Mouse (Mus musculus): ENCODE measurements at regions not wholly inside any gene's neighbourhood (a gene's known extent, or its start where the extent isn't known, plus 50 kb on each side); places are given as distances from the start of the nearest gene placed in this dataset.
"Not testable (repeated sequence)": the region's sequence is repeated elsewhere in the genome, so short reads cannot be mapped to it uniquely, and the experiment has no call there.

DNA sequence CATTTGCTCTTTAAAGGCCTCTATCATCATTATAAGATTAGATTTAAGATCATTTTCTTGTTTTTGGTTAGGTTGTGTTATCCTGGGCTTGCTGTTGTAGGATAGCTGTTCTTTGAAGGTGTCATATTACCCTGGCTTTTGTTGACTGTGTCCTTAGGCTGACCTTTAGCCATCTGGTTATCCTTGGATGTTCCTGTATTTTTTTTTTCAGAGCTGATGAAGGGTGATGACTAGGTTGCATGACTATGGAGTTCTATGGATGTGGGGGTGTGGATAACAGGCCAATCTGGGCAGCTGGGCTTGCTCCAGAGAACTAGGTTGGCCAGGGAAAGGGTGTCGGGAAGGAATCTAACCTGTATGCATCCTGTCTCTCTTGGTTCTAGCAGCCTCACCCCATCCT, 74.2 kb downstream of the Dmrta1 start:
- no peaks in the 10 kb centered on the region for H3K4me1 ChIP-seq
- no peak overlapping the region for H3K4me3 ChIP-seq
- no peaks in the 10 kb centered on the region for H3K36me3 ChIP-seq
- no peak overlapping the region for H3K4me2 ChIP-seq (replicated peaks)
- WGBS, result 74% methylated on average over 1 of the region's 1 CpGs
- no peaks in the 10 kb centered on the region for H3K27me3 ChIP-seq
- ATAC-seq (ENCODE audit: low FRiP score, low read depth), result no peak
- H3K9ac ChIP-seq (replicated peaks), result no peak overlapping the region
- H3K9me3 ChIP-seq, result no peaks in the 10 kb centered on the region
- no peak overlapping the region for H3K27ac ChIP-seq (replicated peaks)

DNA sequence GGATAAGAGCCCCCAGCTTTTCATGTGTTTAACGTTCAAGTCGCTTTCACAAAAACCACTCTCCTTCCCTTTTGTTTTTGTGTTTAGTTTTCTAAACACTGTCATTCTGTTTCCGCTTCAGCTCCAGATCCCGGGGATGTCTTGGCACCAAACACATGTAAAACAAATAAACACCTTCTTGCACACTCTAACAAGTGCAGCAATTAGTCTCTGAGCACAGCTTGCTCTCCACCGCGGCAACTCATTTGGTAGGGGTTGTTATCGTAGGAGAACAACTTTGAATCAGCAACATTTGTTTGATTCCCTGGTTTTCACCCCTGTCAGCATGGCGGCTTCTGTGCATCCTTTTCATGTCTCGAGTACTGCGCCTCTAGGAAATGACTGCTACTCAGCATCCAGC, 97.0 kb downstream of the Dmrta1 start:
- no peaks in the 10 kb centered on the region for H3K9me3 ChIP-seq
- 60% methylated on average over 10 of the region's 10 CpGs for WGBS
- no peak for ATAC-seq (ENCODE audit: low FRiP score, low read depth)

DNA sequence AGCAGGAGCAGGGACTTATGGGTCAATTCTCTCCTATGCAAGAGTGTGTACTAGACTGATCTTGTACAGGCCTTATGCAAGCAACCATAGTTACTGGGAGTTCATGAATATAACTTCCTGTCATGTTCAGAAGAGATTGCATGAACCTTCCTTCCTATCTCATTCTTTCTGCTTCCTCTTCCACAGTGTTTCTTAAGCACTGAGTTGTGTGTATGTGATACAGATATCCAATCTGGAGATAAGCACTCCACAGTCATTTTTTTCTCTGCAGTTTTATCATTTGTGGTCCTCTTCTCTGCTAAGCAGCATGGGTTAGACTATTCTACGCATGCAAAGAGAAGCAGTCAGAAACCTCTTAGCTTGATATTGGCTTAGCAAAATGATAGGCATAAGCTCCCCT, 102.3 kb downstream of the Dmrta1 start:
- ATAC-seq (ENCODE audit: low FRiP score, low read depth), result no peak
- H3K36me3 ChIP-seq, result no peaks in the 10 kb centered on the region
- H3K4me2 ChIP-seq (replicated peaks), result no peak overlapping the region
- no peaks in the 10 kb centered on the region for H3K4me1 ChIP-seq
- no peaks in the 10 kb centered on the region for H3K9me3 ChIP-seq
- H3K9ac ChIP-seq (replicated peaks), result no peak overlapping the region
- H3K4me3 ChIP-seq, result no peak overlapping the region
- 91% methylated on average over 1 of the region's 1 CpGs for WGBS
- H3K27me3 ChIP-seq, result no peaks in the 10 kb centered on the region
- H3K27ac ChIP-seq (replicated peaks), result no peak overlapping the region

More for the DNA sequence above, 97.0 kb downstream of the Dmrta1 start:
- Histone ChIP-seq H3K9ac (replicated peaks) (no peak overlapping the region), H3K4me2 (replicated peaks) (no peak overlapping the region), H3K27ac (replicated peaks) (no peak overlapping the region), H3K27me3 (no peaks in the 10 kb centered on the region), H3K36me3 (no peaks in the 10 kb centered on the region), H3K4me3 (no peak overlapping the region), H3K4me1 (no peaks in the 10 kb centered on the region)

DNA sequence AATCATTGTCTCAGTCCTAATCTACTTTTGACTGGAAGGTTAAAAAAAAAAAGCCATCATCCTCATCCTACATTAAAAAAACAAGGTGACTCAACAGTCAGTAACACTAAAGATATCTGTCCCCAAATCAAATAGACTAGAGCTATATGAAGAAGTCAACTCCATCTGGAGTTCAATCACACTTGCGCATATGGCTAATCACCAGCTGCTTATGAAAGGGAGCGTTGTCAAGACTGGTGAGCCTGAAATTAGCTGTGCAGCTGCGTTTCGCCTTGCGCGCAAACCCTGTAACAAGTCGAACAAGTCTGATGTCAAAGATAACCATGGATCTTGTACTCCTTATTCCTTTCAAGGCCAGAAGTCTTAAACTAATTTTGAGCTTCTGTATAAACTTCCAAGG, 137.6 kb downstream of the Dmrta1 start:
- Histone ChIP-seq H3K4me3 (no peak overlapping the region), H3K27ac (replicated peaks) (no peak overlapping the region), H3K4me2 (replicated peaks) (no peak overlapping the region), H3K27me3 (no peaks in the 10 kb centered on the region), H3K9ac (replicated peaks) (no peak overlapping the region), H3K36me3 (no peaks in the 10 kb centered on the region), H3K9me3 (no peaks in the 10 kb centered on the region), H3K4me1 (no peaks in the 10 kb centered on the region)
- ATAC-seq (ENCODE audit: low FRiP score, low read depth), result no peak
- WGBS, result 91% methylated on average over 7 of the region's 7 CpGs

DNA sequence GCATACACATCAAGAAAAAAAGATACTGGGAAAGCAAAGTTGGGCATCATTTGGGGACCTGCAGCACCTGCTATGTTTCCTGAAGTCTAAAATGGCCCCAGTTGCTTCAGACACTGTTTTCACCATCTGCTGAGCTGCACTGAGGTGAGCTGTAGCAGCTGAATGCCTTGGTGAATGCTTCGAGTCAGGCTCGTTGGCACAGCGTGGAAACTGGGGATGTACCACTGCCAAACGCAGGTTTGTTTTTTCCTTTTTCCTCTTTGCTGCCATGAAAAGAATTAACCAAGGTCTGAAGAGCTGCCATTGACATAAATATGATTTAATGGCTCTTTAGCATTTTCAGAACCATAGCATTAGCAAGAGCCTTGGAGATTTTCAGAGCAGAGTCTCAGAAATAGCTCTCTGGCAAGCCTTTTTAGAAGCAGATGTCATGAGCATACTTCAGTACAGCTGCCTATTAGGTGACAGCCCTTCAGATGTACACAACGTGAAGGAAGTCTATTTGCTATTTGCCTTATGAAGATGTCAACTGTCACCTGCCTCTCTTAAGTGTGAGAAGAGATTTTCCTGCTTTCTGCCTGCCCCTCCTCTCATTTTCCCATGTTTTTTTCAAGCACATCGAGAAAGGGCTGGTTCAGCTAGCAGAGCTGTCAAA, 155.4 kb downstream of the Dmrta1 start:
- H3K9me3 ChIP-seq, result no peaks in the 10 kb centered on the region
- no peak overlapping the region for H3K9ac ChIP-seq (replicated peaks)
- H3K4me3 ChIP-seq, result no peak overlapping the region
- no peaks in the 10 kb centered on the region for H3K36me3 ChIP-seq
- H3K4me1 ChIP-seq, result no peaks in the 10 kb centered on the region
- no peak overlapping the region for H3K27ac ChIP-seq (replicated peaks)
- no peaks in the 10 kb centered on the region for H3K27me3 ChIP-seq
- no peak for ATAC-seq (ENCODE audit: low FRiP score, low read depth)
- no peak overlapping the region for H3K4me2 ChIP-seq (replicated peaks)
- 74% methylated on average over 6 of the region's 6 CpGs for WGBS

DNA sequence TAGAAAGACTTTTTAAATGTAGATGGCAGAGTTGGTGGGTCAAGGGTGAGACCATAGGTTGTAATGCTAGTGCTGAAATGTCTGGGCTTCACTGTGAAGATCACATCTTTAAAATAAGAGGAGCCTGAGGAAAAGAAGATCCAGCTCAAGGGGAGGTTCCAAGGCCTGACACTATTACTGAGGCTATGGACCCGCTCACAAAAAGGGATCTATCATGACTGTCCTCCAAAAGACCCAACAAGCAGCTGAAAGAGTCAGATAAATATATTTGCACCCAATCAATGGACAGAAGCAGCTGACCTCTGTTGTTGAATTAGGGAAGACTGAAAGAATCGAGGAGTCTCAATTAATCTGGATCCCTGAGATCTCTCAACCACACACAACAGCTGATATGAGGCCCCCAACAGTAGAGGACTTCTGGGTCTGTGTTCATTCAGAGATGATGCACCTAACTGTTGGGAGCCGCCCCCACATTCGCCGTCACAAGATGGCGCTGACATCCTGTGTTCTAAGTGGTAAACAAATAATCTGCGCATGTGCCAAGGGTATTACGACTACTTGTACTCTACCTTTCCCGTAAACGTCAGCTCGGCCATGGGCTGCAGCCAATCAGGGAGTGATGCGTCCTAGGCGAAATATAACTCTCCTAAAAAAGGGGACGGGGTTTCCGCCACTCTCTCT, 196.3 kb downstream of the Dmrta1 start:
- 37% methylated on average over 7 of the region's 15 CpGs for WGBS
- H3K4me3 ChIP-seq, result not testable (repeated sequence)
- H3K4me2 ChIP-seq (replicated peaks), result 0 out of 2 replicates have a peak overlapping the region, but pooled peaks have one; percentile 9

DNA sequence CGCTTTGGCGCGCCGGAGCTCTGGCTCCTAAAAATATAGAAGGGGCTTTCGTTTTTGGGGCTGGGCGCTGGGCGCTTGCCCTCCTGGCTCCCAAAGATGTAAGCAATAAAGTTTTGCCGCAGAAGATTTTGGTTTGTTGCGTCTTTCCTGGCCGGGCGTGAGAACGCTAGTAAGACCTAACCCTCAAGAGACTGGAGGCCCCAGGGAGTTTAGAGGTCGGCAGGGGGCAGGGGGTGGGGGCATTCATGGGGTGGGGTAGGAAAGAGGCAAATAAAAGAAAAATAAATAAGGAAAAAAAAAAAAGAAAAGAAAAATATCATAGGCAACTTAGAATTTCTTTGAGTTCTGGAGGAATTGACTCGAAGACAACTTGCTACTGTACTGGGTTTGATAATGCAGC, 196.9 kb downstream of the Dmrta1 start:
- Histone ChIP-seq H3K4me2 (replicated peaks) (peak overlapping the region; percentile 50), H3K4me3 (peak overlapping the region; percentile 35)
- H3K9me3 ChIP-seq; H3K27me3 ChIP-seq; H3K9ac ChIP-seq (replicated peaks); H3K36me3 ChIP-seq; H3K27ac ChIP-seq (replicated peaks); H3K4me1 ChIP-seq: not testable (repeated sequence)
- ATAC-seq (ENCODE audit: low FRiP score, low read depth), result peak; percentile 59
- WGBS, result 24% methylated on average over 9 of the region's 14 CpGs

More for the DNA sequence above, 196.3 kb downstream of the Dmrta1 start:
- not testable (repeated sequence) for H3K9ac ChIP-seq (replicated peaks); H3K9me3 ChIP-seq; H3K36me3 ChIP-seq; H3K27ac ChIP-seq (replicated peaks); H3K27me3 ChIP-seq; H3K4me1 ChIP-seq
- peak; percentile 92 for ATAC-seq (ENCODE audit: low FRiP score, low read depth)

DNA sequence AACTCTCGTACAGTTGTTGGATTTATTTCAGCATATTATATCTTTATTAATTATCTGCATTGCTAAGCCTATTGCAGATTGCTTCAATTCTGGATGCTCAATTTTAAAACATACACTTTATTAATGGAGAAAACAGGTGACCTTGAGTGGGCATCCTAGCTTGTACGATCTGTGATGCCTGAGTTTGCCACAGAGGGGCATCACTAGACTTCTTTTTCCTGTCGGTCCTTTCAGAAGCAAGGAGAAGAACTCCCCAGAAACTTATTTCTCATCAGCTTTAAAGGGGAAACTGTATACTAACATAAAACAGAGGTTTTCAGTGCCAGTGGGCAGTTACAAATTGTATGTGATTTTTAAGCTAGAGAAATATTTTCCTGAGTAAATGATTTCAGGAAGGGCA, 201.8 kb downstream of the Dmrta1 start:
- no peak overlapping the region for H3K9ac ChIP-seq (replicated peaks)
- H3K9me3 ChIP-seq, result no peaks in the 10 kb centered on the region
- 62% methylated on average over 3 of the region's 3 CpGs for WGBS
- no peaks in the 10 kb centered on the region for H3K4me1 ChIP-seq
- no peak overlapping the region for H3K4me3 ChIP-seq
- no peak for ATAC-seq (ENCODE audit: low FRiP score, low read depth)
- no peak overlapping the region for H3K4me2 ChIP-seq (replicated peaks)
- no peak overlapping the region for H3K27ac ChIP-seq (replicated peaks)
- no peaks in the 10 kb centered on the region for H3K36me3 ChIP-seq
- H3K27me3 ChIP-seq, result no peaks in the 10 kb centered on the region

DNA sequence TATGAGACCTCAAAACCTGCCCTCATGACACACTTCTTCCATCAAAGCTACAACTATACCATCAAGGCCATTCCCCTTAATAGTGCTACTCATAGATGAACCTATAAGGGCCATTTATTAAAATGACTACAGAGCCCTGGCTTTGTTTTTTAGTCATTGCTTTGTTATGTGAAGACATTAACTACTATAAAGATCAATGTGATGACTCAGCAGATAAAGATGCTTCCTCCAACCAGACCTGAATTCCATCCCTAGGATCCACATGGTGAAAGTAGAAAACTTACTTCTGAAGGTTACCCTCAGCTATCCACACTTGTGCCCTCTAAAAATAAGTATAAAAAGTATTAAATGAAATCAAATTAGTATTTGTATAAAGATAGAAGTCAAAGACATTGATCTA, 230.4 kb downstream of the Dmrta1 start:
- Histone ChIP-seq H3K4me3 (no peak overlapping the region), H3K36me3 (no peaks in the 10 kb centered on the region), H3K27ac (replicated peaks) (no peak overlapping the region), H3K4me1 (no peaks in the 10 kb centered on the region), H3K9me3 (no peaks in the 10 kb centered on the region), H3K4me2 (replicated peaks) (no peak overlapping the region), H3K9ac (replicated peaks) (no peak overlapping the region), H3K27me3 (no peaks in the 10 kb centered on the region)
- no peak for ATAC-seq (ENCODE audit: low FRiP score, low read depth)

DNA sequence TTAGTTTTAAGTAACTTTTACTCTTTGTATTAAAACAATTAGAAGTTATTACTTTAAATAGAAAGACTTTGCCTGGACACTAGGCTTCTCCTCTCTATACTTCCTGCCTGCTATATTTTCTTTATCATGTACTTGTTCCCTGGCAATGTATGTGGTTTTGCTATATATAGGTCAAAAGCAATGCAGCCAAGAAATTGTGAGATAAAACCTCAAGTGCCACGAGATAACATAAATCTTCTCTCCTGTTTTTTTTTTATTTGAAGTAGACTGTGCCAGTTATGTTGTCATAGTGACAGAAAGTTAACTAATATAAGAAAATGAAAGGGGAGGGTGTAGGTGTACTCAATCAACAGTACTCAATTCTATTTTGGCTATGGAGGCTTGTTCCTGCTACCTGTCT, 258.4 kb downstream of the Dmrta1 start:
- Histone ChIP-seq H3K27ac (replicated peaks) (no peak overlapping the region), H3K9ac (replicated peaks) (no peak overlapping the region), H3K36me3 (no peaks in the 10 kb centered on the region), H3K9me3 (no peaks in the 10 kb centered on the region), H3K4me1 (no peaks in the 10 kb centered on the region), H3K27me3 (no peaks in the 10 kb centered on the region), H3K4me3 (no peak overlapping the region), H3K4me2 (replicated peaks) (no peak overlapping the region)
- no peak for ATAC-seq (ENCODE audit: low FRiP score, low read depth)
- WGBS, result 89% methylated on average over 1 of the region's 1 CpGs

DNA sequence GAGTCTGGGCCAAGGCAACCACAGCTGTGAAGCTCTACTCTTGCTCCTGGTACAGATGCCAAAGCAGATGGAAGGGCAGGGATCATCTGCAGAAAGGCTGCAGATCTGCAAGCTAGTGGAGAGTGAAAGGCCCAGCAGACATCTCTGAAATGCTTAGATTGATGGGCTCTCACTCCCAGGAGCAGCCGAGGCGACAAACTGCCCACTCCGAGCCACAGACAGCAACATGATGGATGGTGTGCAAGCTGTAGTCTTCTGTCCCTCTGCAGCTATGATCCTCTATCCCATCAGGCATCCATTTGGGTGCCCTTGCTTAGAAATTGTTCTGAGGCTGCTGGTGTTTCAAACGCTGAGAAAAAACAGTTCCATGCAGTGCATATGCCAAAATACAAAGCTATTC, 262.1 kb downstream of the Dmrta1 start:
- 89% methylated on average over 4 of the region's 4 CpGs for WGBS
- Histone ChIP-seq H3K9ac (replicated peaks) (no peak overlapping the region), H3K4me1 (no peaks in the 10 kb centered on the region), H3K27ac (replicated peaks) (no peak overlapping the region), H3K27me3 (no peaks in the 10 kb centered on the region), H3K36me3 (no peaks in the 10 kb centered on the region), H3K4me2 (replicated peaks) (no peak overlapping the region), H3K4me3 (no peak overlapping the region), H3K9me3 (no peaks in the 10 kb centered on the region)
- no peak for ATAC-seq (ENCODE audit: low FRiP score, low read depth)

DNA sequence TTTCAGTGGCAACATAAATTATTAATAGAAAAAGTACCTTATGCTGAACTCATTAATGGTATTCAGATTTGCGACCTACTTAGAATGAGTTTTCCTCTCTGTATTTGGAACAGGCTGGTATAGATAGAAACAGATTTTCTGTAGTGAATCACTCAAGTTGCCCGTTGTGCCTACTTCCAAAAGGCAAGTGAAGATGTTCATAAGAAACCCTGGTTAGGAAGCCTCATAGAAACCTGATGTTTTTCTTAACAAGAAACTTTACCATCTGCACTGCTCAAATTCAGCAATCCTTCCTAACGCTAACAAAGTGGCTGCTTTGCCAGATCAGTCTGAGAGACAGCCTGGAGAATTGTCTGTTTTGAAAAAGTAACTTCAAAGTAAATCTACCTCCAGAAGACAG, 242.5 kb upstream of the Zfp352 start:
- no peak for ATAC-seq (ENCODE audit: low FRiP score, low read depth)
- Histone ChIP-seq H3K4me2 (replicated peaks) (no peak overlapping the region), H3K4me1 (no peaks in the 10 kb centered on the region), H3K36me3 (no peaks in the 10 kb centered on the region), H3K9me3 (no peaks in the 10 kb centered on the region), H3K4me3 (no peak overlapping the region), H3K27ac (replicated peaks) (no peak overlapping the region), H3K27me3 (no peaks in the 10 kb centered on the region), H3K9ac (replicated peaks) (no peak overlapping the region)
- WGBS, result 86% methylated on average over 3 of the region's 3 CpGs

DNA sequence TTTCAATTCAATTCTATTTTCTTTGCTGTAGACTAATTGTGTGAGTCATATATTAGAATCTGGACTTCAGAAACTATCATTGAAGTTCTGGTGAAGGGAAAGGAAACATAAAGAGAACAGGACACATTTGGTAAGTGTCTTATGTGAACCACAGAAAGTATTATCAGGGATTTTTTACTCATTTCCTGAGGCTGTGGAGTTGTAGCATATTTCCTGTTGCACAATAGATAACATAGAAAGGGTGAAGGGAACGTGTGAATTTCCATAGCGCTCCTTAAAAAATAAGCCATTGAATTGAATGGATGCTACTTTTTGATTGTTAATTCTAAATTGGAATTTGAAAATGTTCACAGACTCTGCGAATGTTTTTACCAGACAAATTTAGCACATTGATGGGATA, 215.2 kb upstream of the Zfp352 start:
- no peaks in the 10 kb centered on the region for H3K4me1 ChIP-seq
- H3K9me3 ChIP-seq, result no peaks in the 10 kb centered on the region
- H3K27me3 ChIP-seq, result no peaks in the 10 kb centered on the region
- H3K4me3 ChIP-seq, result no peak overlapping the region
- H3K4me2 ChIP-seq (replicated peaks), result no peak overlapping the region
- no peak for ATAC-seq (ENCODE audit: low FRiP score, low read depth)
- no peaks in the 10 kb centered on the region for H3K36me3 ChIP-seq
- WGBS, result 94% methylated on average over 3 of the region's 3 CpGs
- no peak overlapping the region for H3K9ac ChIP-seq (replicated peaks)
- no peak overlapping the region for H3K27ac ChIP-seq (replicated peaks)

All from midbrain, embryonic 12.5 days (tissue).